Mouse (Mus musculus) heart, adult 2 months (tissue): ENCODE data around the gene Epha7.

Experiments
- CTCF ChIP-seq: fragments of 200-600 bp; IDR thresholded peaks from 2 replicates; pipeline ENCODE4 v1.8.1; 2022; ENCODE audit warnings: antibody characterized with exemption, mild to moderate bottlenecking, moderate library complexity
- EP300 ChIP-seq: fragments of 200-500 bp; IDR thresholded peaks from 2 replicates; pipeline ENCODE4 v1.6.1; 2011; ENCODE audit warnings: low read depth, low read length, control low read depth; ENCODE audit not compliant: insufficient read depth
- POLR2A ChIP-seq: fragments of 200-500 bp; IDR thresholded peaks from 2 replicates; pipeline ENCODE4 v1.6.1; 2011; ENCODE audit warnings: mild to moderate bottlenecking, low read depth, low read length, control low read depth; ENCODE audit not compliant: insufficient read depth

DNA sequence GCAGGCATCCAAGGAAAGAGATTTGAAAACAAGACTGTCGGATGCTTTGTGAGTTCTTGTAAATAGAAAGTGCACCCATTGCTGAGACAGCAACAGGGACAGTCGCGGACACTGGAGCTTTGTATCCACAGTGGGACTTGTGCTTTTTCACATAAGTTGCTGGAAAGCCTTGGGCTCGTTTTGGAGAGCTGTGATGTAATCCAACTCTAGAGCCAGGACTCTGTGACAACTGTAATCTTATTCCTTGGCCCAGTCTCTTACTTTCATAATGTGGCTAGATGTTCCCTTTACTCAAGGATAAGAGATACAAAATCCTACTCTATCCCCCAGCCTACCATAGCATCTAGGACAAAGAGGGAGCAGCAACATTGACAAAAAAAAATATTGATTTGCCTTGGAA is 97.2 kb downstream of the Epha7 start:
- TF ChIP-seq EP300, result no peak
- no peak for TF ChIP-seq POLR2A
- TF ChIP-seq CTCF, result no peak
